Mouse (Mus musculus) embryo, embryonic 9.5 days (tissue): ENCODE results near the gene Lrrc61.
"Not testable (repeated sequence)": the region's sequence is repeated elsewhere in the genome, so short reads cannot be mapped to it uniquely, and the experiment has no call there.

Experiments used
- DNase-seq: peaks from one replicate; pipeline ENCODE4 v3.0.0-alpha.2; 2017; ENCODE audit errors: extremely low spot score

Gene Lrrc61

GRCm38 (mm10) chr6:48554280-48555103, at the start of gene Lrrc61:
Lrrc61 (plus strand) TSS chr6:48554796.
- DNase-seq: peak; percentile 88

- no peak for DNase-seq
Measured at GRCm38 (mm10) chr6:48508087-48508486, 46.5 kb upstream of the Lrrc61 start.

- no peak for DNase-seq
Measured at GRCm38 (mm10) chr6:48510426-48510825, 44.2 kb upstream of the Lrrc61 start.

- DNase-seq: no peak
Measured at GRCm38 (mm10) chr6:48511861-48512260, 42.7 kb upstream of the Lrrc61 start.

- DNase-seq: not testable (repeated sequence)
Measured at GRCm38 (mm10) chr6:48524882-48525281, 29.7 kb upstream of the Lrrc61 start.

- DNase-seq: no peak
Measured at GRCm38 (mm10) chr6:48527901-48528300, 26.7 kb upstream of the Lrrc61 start.

GRCm38 (mm10) chr6:48529261-48529660, 25.3 kb upstream of the Lrrc61 start:
- no peak for DNase-seq

- DNase-seq: no peak
Measured at GRCm38 (mm10) chr6:48529871-48530440, 24.6 kb upstream of the Lrrc61 start.

GRCm38 (mm10) chr6:48530862-48531261, 23.7 kb upstream of the Lrrc61 start:
- no peak for DNase-seq

- DNase-seq: no peak
Measured at GRCm38 (mm10) chr6:48533475-48533874, 21.1 kb upstream of the Lrrc61 start.

GRCm38 (mm10) chr6:48534913-48535312, 19.7 kb upstream of the Lrrc61 start:
- no peak for DNase-seq

GRCm38 (mm10) chr6:48536091-48536490, 18.5 kb upstream of the Lrrc61 start:
- DNase-seq: no peak

- DNase-seq: peak; percentile 88
Measured at GRCm38 (mm10) chr6:48537105-48537954, 17.3 kb upstream of the Lrrc61 start, which contains the start of gene Atp6v0e2. Atp6v0e2 (plus strand) TSS chr6:48537615.

GRCm38 (mm10) chr6:48538841-48539737, 15.5 kb upstream of the Lrrc61 start:
- DNase-seq: peak; percentile 73

- no peak for DNase-seq
Measured at GRCm38 (mm10) chr6:48539860-48540259, 14.7 kb upstream of the Lrrc61 start.

GRCm38 (mm10) chr6:48540721-48541120, 13.9 kb upstream of the Lrrc61 start:
- no peak for DNase-seq

- peak; percentile 47 for DNase-seq
Measured at GRCm38 (mm10) chr6:48541560-48542450, 12.8 kb upstream of the Lrrc61 start.

GRCm38 (mm10) chr6:48542631-48543030, 12.0 kb upstream of the Lrrc61 start:
- no peak for DNase-seq

- no peak for DNase-seq
Measured at GRCm38 (mm10) chr6:48545251-48545650, 9.3 kb upstream of the Lrrc61 start.

GRCm38 (mm10) chr6:48546271-48546670, 8.3 kb upstream of the Lrrc61 start:
- peak; percentile 46 for DNase-seq
